Mouse (Mus musculus) layer of hippocampus, adult 2 months (tissue): ENCODE measurements around the gene Eno2. TPM values are rescaled to one million over a fixed set of nuclear protein-coding genes. Genes with fewer than 3 reads are reported as not detected.

ENCODE experiments used
- DNase-seq, 2 experiments: peaks; one replicate each; pipeline ENCODE4 v3.0.0; 2022; ENCODE audit warnings: low spot score in 2 of 2
- H3K27ac ChIP-seq: fragments of 200-600 bp; 2 replicates; pipeline ENCODE4 v1.8.1; 2022
- H3K4me3 ChIP-seq: fragments of 200-600 bp; 2 replicates; pipeline ENCODE4 v1.8.1; 2022; ENCODE audit warnings: mild to moderate bottlenecking
- CTCF ChIP-seq: fragments of 200-600 bp; conservative IDR thresholded peaks from 2 replicates; pipeline ENCODE4 v1.8.1; 2022; ENCODE audit warnings: antibody characterized with exemption, mild to moderate bottlenecking, moderate library complexity
- total RNA-seq, 2 experiments: library from RNA; stranded (reverse); gene quantifications; 2 replicates each; pipeline ENCODE4 v1.2.3; 2021

Gene Eno2
- total RNA-seq, 2 experiments from 2014 or later = 981 to 1,025 TPM

DNA sequence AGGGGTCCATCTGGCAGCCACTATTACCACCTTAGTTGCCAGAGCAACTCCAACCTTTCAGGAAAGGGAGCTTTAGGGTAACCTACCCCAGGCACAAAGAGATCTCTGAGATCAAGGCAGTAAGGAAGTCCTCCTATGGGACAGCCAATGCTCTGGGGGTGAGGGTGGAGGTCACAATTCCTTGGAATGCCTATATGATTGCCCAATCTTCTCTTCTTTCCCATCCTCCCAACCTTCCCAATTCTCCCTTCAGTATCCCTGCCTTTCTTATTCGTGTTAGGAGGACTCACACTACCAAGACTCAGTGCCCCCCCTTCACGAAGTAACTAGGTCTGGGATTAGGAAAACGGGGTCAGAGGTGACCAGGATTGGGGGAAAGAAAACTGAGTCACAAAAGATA lies 14.2 kb downstream of the Eno2 start:
- peak overlapping the region; percentile 75 for H3K4me3 ChIP-seq
- no peak for DNase-seq
- H3K27ac ChIP-seq = peak overlapping the region; percentile 94
- TF ChIP-seq CTCF = no peak

DNA sequence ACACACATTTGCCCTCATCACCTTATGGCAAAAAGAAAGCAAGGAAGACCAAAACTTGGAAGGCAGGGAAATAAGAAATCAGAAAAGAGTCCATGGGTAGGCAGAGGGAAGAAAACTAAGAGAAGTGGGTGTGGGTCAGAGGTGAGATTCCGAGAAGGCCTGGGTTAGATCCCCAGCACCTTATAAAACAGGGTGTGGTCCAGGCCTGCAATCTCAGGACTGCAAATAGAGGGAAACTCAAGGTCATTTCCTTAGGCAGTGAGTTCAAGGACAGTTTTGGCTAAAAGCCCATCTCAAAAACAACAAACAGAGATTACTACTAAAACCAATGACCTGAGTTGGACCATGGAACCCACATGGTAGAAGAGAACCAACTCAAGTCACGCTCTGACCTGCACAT lies 15.6 kb downstream of the Eno2 start:
- TF ChIP-seq CTCF = no peak
- DNase-seq = no peak
- Histone ChIP-seq H3K27ac (no peak overlapping the region; the same call in 1 of the 2 replicates), H3K4me3 (no peak overlapping the region)

DNA sequence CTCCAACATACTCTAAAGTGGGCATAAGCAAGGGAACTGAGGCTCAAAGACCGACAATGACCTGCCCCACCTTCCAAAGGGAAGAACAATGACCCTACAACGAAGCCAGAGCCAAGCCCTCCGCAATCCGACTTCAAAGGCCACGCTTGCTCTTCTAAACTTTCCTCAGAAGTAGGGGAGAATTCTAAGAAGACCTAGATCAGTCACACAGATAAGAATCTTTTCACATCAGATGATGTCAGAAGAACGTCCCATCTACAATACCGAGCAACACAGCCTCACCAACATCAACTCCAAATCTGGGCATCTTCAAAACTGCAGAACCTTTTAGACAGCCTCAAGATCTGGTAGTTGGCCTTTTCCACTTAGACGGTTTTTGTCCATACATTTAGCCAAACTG lies 19.1 kb downstream of the Eno2 start:
- peak overlapping the region; percentile 73 for H3K27ac ChIP-seq
- no peak for TF ChIP-seq CTCF
- DNase-seq = no peak

DNA sequence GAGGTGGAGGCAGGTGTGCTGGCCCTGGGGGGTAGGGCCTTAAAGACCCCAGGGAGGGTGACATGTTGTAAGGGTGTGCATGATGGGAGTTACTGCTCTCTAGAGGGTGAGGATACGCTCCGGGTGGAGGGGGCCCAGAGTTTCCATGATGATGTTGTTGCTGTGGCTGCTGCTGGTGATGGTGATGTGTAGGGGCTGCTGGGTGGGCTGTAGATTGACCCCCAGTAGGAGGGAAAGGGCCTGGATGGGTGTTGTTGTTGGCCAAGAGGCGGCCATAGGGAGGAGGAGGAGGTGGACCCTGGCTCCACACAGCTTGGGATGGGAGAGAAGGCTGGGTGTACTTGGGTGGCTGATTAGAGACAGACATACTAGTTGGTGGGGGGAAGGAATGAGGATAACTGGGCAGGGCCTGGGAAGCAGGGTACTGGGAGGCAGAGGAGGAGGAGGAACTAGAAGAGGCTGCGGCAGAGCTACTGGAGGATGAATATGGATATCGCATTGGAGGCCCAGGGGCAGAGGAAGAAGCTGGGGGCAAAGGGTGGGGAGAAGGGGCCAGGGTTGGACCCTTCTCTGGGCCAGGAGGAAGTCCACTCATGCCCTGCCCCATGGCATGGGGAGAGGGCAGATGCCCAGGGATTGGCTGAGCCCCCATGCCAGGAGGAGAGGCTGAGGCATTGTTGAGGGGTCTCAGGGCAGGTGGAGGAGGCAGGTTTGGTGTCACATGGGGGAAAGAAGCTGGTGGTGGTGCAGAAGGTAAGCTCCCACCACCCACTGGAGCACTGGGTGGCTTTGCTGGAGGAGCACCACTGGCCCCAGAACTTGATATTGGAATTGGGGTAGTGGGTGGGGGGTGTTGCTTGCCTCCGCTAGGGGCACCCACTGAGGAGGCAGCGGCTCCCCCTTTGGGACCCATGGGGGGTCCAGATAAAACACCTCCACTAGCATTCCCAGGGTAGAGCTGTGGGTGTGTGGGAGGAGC lies 22.5 kb downstream of the Eno2 start:
- no peak for DNase-seq
- H3K27ac ChIP-seq = peak overlapping the region; percentile 98
- no peak overlapping the region; the same call in 1 of the 2 replicates for H3K4me3 ChIP-seq
- TF ChIP-seq CTCF = 0 out of 2 replicates have a peak, but pooled peaks have one; percentile 13

More for the DNA sequence above, 19.1 kb downstream of the Eno2 start:
- H3K4me3 ChIP-seq = no peak overlapping the region

GRCm38 (mm10) chr6:124746296-124746605 lies 23.2 kb downstream of the Eno2 start:
- DNase-seq = no peak
- TF ChIP-seq CTCF = no peak
- Histone ChIP-seq H3K27ac (peak overlapping the region; percentile 98), H3K4me3 (peak overlapping the region; percentile 75)

GRCm38 (mm10) chr6:124745490-124746295 lies 23.8 kb downstream of the Eno2 start:
- DNase-seq = peak; percentile 94 to 96
- Histone ChIP-seq H3K4me3 (peak overlapping the region; percentile 75), H3K27ac (peak overlapping the region; percentile 98)
- TF ChIP-seq CTCF = peak; percentile 98

DNA sequence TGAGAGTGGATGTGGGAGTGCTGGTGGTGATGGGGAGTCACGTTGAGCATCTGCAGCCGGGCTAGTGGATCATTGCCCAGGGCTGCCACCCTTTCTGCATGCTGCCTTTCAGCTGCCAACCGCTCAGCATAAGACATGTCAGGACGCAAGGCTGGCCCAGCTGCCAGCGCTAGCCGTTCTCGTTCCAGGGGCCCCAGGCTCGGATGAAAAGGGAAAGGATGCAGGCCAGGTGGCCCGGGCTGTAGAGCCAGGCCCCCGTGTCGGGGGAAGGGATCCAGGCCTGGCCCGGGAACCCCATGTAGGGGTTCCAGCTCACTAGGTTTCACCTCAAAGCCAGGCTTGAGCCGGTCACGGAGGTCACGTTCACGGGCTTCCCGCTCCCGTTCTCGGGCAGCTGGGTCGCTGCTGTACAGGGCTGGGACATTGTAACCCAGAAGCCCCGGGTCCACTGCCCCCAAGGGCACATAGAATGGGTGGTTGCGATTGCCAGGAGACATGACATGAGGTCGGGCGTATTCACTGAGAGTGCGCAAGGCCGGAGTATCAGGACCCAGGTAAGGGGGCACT lies 24.6 kb downstream of the Eno2 start:
- Histone ChIP-seq H3K27ac (peak overlapping the region; percentile 98), H3K4me3 (peak overlapping the region; percentile 75)
- TF ChIP-seq CTCF = no peak
- DNase-seq = no peak

GRCm38 (mm10) chr6:124743647-124744046 lies 25.8 kb downstream of the Eno2 start:
- TF ChIP-seq CTCF = no peak
- Histone ChIP-seq H3K27ac (no peak overlapping the region; the same call in 1 of the 2 replicates), H3K4me3 (no peak overlapping the region)
- no peak for DNase-seq

DNA sequence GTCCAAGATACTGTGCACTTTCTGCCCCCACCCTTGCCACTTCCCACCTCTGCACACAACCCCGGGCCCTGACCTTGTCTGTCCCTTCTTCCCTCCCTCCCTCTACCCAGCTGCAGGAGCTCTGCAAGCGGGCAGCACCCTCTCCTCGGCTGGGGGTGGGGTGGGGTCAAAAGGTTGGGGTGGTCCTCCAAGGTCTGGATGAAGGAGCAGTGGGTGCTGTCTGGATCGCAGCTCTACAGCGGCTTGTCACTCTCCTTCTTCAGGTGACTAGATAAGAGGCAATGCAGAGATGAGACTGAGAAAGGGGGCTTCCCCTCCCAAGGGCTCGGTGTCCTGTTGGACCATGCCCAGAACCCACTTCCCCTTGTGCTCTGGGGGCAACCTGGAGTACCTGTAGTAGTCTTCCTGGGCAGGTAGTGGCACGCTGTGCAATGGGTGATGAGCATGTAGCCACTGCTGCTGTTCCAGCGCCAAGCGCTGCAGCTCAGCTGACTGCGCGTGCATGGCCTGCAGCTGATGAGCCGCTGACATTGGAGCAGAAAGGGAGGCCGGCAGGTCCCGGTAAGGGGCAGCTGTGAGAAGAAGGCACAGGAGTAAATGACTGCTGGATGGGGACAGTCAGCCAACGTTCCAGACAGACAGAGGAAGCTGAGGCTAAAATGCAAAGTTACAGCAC lies 26.5 kb downstream of the Eno2 start:
- no peak overlapping the region for H3K4me3 ChIP-seq
- H3K27ac ChIP-seq = no peak overlapping the region
- no peak for TF ChIP-seq CTCF
- DNase-seq = no peak

DNA sequence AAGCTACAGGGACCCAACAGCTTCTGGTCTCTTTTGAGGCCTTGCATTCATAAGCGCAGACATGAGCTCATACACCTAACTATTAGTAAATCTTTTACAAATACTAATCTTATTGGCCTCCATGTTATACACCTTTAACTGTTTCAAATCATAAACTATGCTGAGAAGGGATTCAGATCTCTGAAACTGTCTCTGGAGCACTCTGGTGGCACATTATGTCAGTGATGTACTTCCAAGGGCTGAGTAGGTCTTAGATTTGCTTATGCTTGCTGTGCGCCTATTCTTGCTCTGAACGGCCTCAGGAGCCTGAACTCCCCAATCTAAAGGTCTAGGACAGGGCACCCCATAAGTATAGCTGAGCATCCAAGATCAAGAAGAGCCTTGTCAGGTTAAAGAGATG lies 27.6 kb downstream of the Eno2 start:
- TF ChIP-seq CTCF = no peak
- Histone ChIP-seq H3K4me3 (peak overlapping the region; percentile 65), H3K27ac (peak overlapping the region; percentile 100)
- DNase-seq = no peak

GRCm38 (mm10) chr6:124740888-124741761 lies 28.3 kb downstream of the Eno2 start, which contains the start of gene Grcc10:
Gene Grcc10, minus strand, starts transcription at chr6:124741374.
- no peak for TF ChIP-seq CTCF

More at GRCm38 (mm10) chr6:124740888-124741761, 28.3 kb downstream of the Eno2 start, which contains the start of gene Grcc10:
- H3K27ac ChIP-seq = peak within 1 kb of the TSS; percentile 100
- DNase-seq = peak; percentile 88 to 92
- H3K4me3 ChIP-seq = peak within 1 kb of the TSS; percentile 65
